Mouse (Mus musculus): ENCODE measurements around the gene Bcr.

- TF ChIP-seq POLR2A (IDR thresholded peaks at IDR 0.05; ENCODE audit: extremely low read depth, insufficient read depth, low read length) (no peak), CTCF (IDR thresholded peaks at IDR 0.05; ENCODE audit: low read depth, low read length) (no peak)
These were observed 43.1 kb downstream of the Bcr start for GRCm38 (mm10) chr10:75103502-75103901.

Data from liver, adult 2 months (tissue).